8 mouse cellular contexts compared by ENCODE assay signal in the genomic region with DNA sequence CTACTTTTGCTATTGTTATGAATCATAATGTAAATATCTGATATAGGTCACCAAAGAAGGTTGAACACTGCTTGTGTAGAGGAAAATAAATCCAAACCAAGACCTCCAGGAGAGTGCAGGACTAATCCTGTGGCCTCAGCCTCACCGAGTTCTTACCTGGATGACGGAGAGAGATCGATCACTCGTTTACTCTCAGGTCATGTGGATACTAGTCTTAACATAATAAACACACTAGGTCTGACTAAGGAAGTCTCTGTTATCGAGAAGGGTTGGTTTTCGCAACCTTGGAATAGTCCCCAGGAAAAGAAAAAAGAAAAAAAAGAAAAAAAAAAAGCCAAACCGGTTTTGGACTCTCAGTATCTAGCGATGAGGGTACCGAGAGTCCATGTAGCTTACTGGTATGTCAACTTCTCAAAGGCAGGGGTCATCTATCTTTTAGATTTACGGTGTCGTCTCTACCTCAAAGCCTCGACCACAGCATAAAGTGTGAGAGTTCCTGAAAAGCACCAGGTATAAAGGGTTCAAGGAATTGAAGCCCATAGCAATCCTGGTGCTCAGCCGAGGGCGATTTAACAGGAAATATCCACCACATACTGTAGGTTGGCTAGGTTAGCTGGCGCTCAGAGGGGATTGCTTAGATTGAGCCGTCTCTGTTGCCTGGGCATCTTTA. TPM values are rescaled to one million over a fixed set of nuclear protein-coding genes. Genes with fewer than 3 reads are reported as not detected.
DNase-seq lines count a peak whose midpoint lies in the region; ATAC-seq lines count a peak whose summit lies in the region.

No protein-coding gene starts in this region.

- peak overlapping the region; percentile 62 for H3K9ac ChIP-seq in heart, embryonic 16.5 days (ENCODE audit: low read length)
- H3K9ac ChIP-seq in hindbrain, embryonic 13.5 days, result peak overlapping the region; percentile 71
- H3K9ac ChIP-seq in midbrain, embryonic 12.5 days (replicated peaks), result peak overlapping the region; percentile 54

- H3K4me2 ChIP-seq in heart, embryonic 16.5 days (ENCODE audit: low read depth, low read length), result peak overlapping the region; percentile 61
- peak overlapping the region; percentile 58 for H3K4me2 ChIP-seq in hindbrain, embryonic 13.5 days
- peak overlapping the region; percentile 58 for H3K4me2 ChIP-seq in midbrain, embryonic 12.5 days (replicated peaks)

- H3K36me3 ChIP-seq in heart, embryonic 16.5 days (ENCODE audit: control insufficient read depth, insufficient read depth), result no peaks in the 10 kb centered on the region
- no peaks in the 10 kb centered on the region for H3K36me3 ChIP-seq in hindbrain, embryonic 13.5 days
- no peaks in the 10 kb centered on the region for H3K36me3 ChIP-seq in midbrain, embryonic 12.5 days

- H3K9me3 ChIP-seq in heart, embryonic 16.5 days (replicated peaks; ENCODE audit: control insufficient read depth, low read length), result no peaks in the 10 kb centered on the region
- H3K9me3 ChIP-seq in hindbrain, embryonic 13.5 days, result no peaks in the 10 kb centered on the region
- H3K9me3 ChIP-seq in midbrain, embryonic 12.5 days, result no peaks in the 10 kb centered on the region

- H3K4me1 ChIP-seq in heart, embryonic 16.5 days (ENCODE audit: control insufficient read depth, insufficient read depth, low read length), result peaks cover 16% of the 10 kb centered on the region
- peaks cover 7% of the 10 kb centered on the region for H3K4me1 ChIP-seq in hindbrain, embryonic 13.5 days (replicated peaks)
- H3K4me1 ChIP-seq in midbrain, embryonic 12.5 days, result peaks cover 17% of the 10 kb centered on the region

- peak overlapping the region; percentile 48 for H3K4me3 ChIP-seq in heart, embryonic 16.5 days (ENCODE audit: low read length)
- peak overlapping the region; percentile 39 for H3K4me3 ChIP-seq in hindbrain, embryonic 13.5 days
- H3K4me3 ChIP-seq in midbrain, embryonic 12.5 days, result peak overlapping the region; percentile 44

- ATAC-seq in heart, embryonic 16.5 days (replicated peaks; ENCODE audit: extremely low read depth, insufficient read depth, low FRiP score), result no peak
- ATAC-seq in activated CD4-positive, CD25-positive, alpha-beta regulatory T cell, adult 4 months, result peak; percentile 22
- ATAC-seq in hindbrain, embryonic 13.5 days (ENCODE audit: low FRiP score), result peak; percentile 82
- no peak; the same call in 1 of the 2 replicates for ATAC-seq in midbrain, embryonic 12.5 days (ENCODE audit: low FRiP score, low read depth)

- no peak for DNase-seq in heart, postnatal 10 days
- no peak for DNase-seq in yolk sac, embryonic 10.5 days (ENCODE audit: low spot score)
- no peak for DNase-seq in frontal cortex, postnatal 36 days (ENCODE audit: low spot score in 2 of 2)
- DNase-seq in layer of hippocampus, adult 8-10 months (ENCODE audit: low spot score in 2 of 2), result no peak

- no peaks in the 10 kb centered on the region for H3K27me3 ChIP-seq in heart, embryonic 16.5 days (ENCODE audit: control insufficient read depth, insufficient read depth, low read length)
- no peaks in the 10 kb centered on the region for H3K27me3 ChIP-seq in hindbrain, embryonic 13.5 days
- no peaks in the 10 kb centered on the region for H3K27me3 ChIP-seq in midbrain, embryonic 12.5 days

- WGBS in heart, embryonic 16.5 days, result 32% methylated on average over 16 of the region's 16 CpGs
- 43% methylated on average over 16 of the region's 16 CpGs for WGBS in hindbrain, embryonic 13.5 days
- 50% methylated on average over 16 of the region's 16 CpGs for WGBS in midbrain, embryonic 12.5 days

- H3K27ac ChIP-seq in heart, embryonic 16.5 days (ENCODE audit: low read length), result peak overlapping the region; percentile 29
- H3K27ac ChIP-seq in hindbrain, embryonic 13.5 days, result peak overlapping the region; percentile 84
- no peak overlapping the region for H3K27ac ChIP-seq in midbrain, embryonic 12.5 days (replicated peaks)

- intact Hi-C loops in heart, postnatal 10 days (cut with DNase I), result loop anchor here (2.0 to 5.0 kb wide), 3 partner anchors 81 to 506 kb away; no protein-coding TSS in a partner anchor

RNA-seq across cellular contexts. Expression of a gene that starts 0.5 kb away (rescaled TPM):
- polyA plus RNA-seq in heart, embryonic 16.5 days (2015; fragmentation: Nextera tagmentation; extraction: Ambion mirVana), result 5.5 and 6.4 TPM in 2 replicates
- 1 to 10 TPM; 5.7 to 7.5 TPM for total RNA-seq in heart, postnatal 10 days (2021)
- polyA plus RNA-seq in activated CD4-positive, CD25-positive, alpha-beta regulatory T cell, adult 4 months (2017; shearing (Covaris generic)), result 1 to 10 TPM; 3.0 to 3.6 TPM
- 9.1 TPM in 2 replicates for polyA plus RNA-seq in hindbrain, embryonic 13.5 days (2015; fragmentation: Nextera tagmentation; extraction: Ambion mirVana)
- 7.7 and 8.5 TPM in 2 replicates for polyA plus RNA-seq in midbrain, embryonic 12.5 days (2016; fragmentation: Nextera tagmentation; extraction: Ambion mirVana)
- total RNA-seq in layer of hippocampus, adult 8-10 months (2022), result 10 to 100 TPM; 13.7 to 19.1 (median 17.5) TPM

Comparison
In these comparisons a context has a peak if more than half of its experiments do, and no peak if none do; other contexts are left out.
1. ATAC-seq: peak in activated CD4-positive, CD25-positive, alpha-beta regulatory T cell, adult 4 months (single experiment) and hindbrain, embryonic 13.5 days (single experiment); none in heart, embryonic 16.5 days (single experiment) and midbrain, embryonic 12.5 days (single experiment).
2. Peak in every context shown above with its lines, with median percentiles within 50 percentile points of each other: H3K4me2 ChIP-seq, H3K4me3 ChIP-seq and H3K9ac ChIP-seq.